Mouse (Mus musculus): ENCODE measurements at regions not wholly inside any gene's neighbourhood (a gene's known extent, or its start where the extent isn't known, plus 50 kb on each side); places are given as distances from the start of the nearest gene placed in this dataset.
"Not testable (repeated sequence)": the region's sequence is repeated elsewhere in the genome, so short reads cannot be mapped to it uniquely, and the experiment has no call there.

GRCm38 (mm10) chr2:53488301-53488700 is 296.8 kb downstream of the Arl6ip6 start:
- no peak for DNase-seq (ENCODE audit: low spot score)
- Histone ChIP-seq H3K9me3 (no peaks in the 10 kb centered on the region), H3K27me3 (replicated peaks; ENCODE audit: low read depth, poor library complexity, severe bottlenecking) (no peaks in the 10 kb centered on the region), H3K4me3 (no peak overlapping the region), H3K4me1 (no peaks in the 10 kb centered on the region), H3K27ac (replicated peaks) (no peak overlapping the region), H3K36me3 (replicated peaks) (no peaks in the 10 kb centered on the region)
- WGBS: 83% methylated on average over 1 of the region's 1 CpGs

DNA sequence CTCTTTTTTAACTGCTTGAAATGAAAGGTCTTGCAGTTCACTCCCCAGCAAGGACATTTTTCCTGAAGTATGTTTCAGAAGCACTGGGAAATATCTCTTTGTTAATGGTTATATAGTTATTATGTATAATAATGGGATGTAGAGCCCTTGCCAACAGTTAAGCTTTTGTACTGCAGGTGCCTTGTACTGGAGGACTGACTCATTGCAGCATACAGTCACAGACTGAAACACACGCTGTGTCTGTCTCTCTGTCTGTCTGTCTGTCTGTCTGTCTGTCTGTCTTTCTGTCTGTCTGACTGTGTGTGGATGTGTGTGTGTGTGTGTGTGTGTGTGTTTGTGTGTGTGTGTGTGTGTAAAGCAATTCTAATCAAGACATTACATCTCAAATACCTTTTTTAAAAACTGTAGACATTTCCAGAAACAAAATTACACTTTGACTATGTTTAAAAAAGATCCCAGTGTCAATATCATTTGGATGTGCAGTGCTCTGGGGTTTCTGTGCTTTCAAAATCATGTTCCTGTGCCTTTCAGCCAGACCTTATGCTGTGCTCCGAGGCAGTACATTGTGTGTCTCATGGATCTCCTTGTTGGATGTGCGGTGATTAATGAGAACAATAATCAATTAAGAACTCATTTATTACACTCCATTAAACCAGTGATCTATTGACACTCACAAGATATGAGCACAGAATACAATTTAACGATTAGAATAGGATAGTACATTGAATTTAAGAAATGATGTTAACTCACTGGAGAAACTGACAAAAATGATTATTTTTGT is 299.5 kb downstream of the Arl6ip6 start:
- no peaks in the 10 kb centered on the region for H3K36me3 ChIP-seq (replicated peaks)
- DNase-seq (ENCODE audit: low spot score): no peak
- H3K9me3 ChIP-seq: no peaks in the 10 kb centered on the region
- H3K27ac ChIP-seq (replicated peaks): no peak overlapping the region
- H3K27me3 ChIP-seq (replicated peaks; ENCODE audit: low read depth, poor library complexity, severe bottlenecking): no peaks in the 10 kb centered on the region
- no peaks in the 10 kb centered on the region for H3K4me1 ChIP-seq
- no peak overlapping the region for H3K4me3 ChIP-seq
- 81% methylated on average over 4 of the region's 4 CpGs for WGBS

GRCm38 (mm10) chr2:53492788-53493187 is 301.3 kb downstream of the Arl6ip6 start:
- no peaks in the 10 kb centered on the region for H3K9me3 ChIP-seq
- no peaks in the 10 kb centered on the region for H3K4me1 ChIP-seq
- WGBS: 84% methylated on average over 2 of the region's 2 CpGs
- DNase-seq (ENCODE audit: low spot score): no peak
- H3K27ac ChIP-seq (replicated peaks): no peak overlapping the region
- H3K36me3 ChIP-seq (replicated peaks): no peaks in the 10 kb centered on the region
- H3K4me3 ChIP-seq: no peak overlapping the region
- no peaks in the 10 kb centered on the region for H3K27me3 ChIP-seq (replicated peaks; ENCODE audit: low read depth, poor library complexity, severe bottlenecking)

DNA sequence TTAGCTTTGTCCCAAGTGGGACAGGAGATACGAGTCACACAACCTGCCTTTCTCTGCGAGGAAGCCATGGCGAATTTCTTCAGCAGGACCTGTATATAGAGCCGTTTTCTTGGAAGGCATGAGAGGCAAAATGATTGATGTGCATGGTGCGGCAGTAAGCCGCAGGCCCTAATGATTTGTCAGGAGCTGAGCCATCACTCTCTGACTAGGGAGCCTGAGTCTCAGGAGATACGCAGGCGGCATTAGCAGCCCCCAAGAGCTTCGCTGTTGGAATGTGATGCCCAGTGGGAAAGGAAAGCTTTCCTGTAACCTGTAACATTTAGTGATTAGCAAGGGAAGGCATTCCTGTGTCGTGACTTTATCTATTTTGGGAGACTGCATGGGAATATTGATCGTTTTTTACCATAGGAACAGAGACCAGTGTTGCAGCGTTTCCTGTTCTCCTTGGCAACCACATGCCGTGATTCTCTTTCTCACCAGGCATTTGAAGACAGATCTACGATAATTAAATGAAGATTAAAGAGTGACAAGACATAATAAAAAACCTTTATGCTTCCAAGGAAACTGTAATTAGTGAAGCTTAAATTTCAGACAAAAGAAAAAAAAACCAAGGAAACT is 310.2 kb downstream of the Arl6ip6 start:
- Histone ChIP-seq H3K9me3 (no peaks in the 10 kb centered on the region), H3K27me3 (replicated peaks; ENCODE audit: low read depth, poor library complexity, severe bottlenecking) (no peaks in the 10 kb centered on the region), H3K27ac (replicated peaks) (no peak overlapping the region), H3K4me1 (0 out of 2 replicates have a peak, but pooled peaks cover 3% of the 10 kb centered on the region), H3K4me3 (no peak overlapping the region), H3K36me3 (replicated peaks) (no peaks in the 10 kb centered on the region)
- DNase-seq (ENCODE audit: low spot score): no peak
- WGBS: 56% methylated on average over 14 of the region's 14 CpGs

GRCm38 (mm10) chr2:53502275-53502667 is 310.7 kb downstream of the Arl6ip6 start:
- Histone ChIP-seq H3K4me1 (0 out of 2 replicates have a peak, but pooled peaks cover 3% of the 10 kb centered on the region), H3K9me3 (no peaks in the 10 kb centered on the region), H3K4me3 (no peak overlapping the region), H3K36me3 (replicated peaks) (no peaks in the 10 kb centered on the region), H3K27me3 (replicated peaks; ENCODE audit: low read depth, poor library complexity, severe bottlenecking) (no peaks in the 10 kb centered on the region), H3K27ac (replicated peaks) (no peak overlapping the region)
- no peak for DNase-seq (ENCODE audit: low spot score)
- WGBS: 79% methylated on average over 4 of the region's 4 CpGs

DNA sequence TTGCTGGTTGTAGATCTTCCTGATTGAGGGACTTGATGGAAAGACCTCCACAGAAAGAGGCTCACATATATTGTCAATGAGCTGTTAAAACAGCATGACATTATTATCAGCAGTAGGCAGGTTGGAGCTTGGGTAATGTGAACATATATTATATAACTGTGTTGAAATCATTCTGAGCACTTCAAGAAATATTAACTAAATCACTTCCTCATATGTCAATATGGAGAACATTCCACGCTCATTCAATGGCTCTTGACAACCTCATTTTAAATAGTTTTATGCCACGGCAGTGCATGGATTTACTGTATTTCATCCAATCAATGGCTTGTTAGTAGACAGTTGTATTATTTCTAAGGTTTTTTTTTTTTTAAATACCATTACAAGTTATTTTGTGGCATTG is 350.6 kb downstream of the Arl6ip6 start:
- no peak overlapping the region for H3K4me3 ChIP-seq
- no peak for DNase-seq (ENCODE audit: low spot score)
- H3K36me3 ChIP-seq (replicated peaks): no peaks in the 10 kb centered on the region
- H3K9me3 ChIP-seq: no peaks in the 10 kb centered on the region; the same call in 1 of the 2 replicates
- 95% methylated on average over 2 of the region's 2 CpGs for WGBS
- no peak overlapping the region for H3K27ac ChIP-seq (replicated peaks)
- H3K27me3 ChIP-seq (replicated peaks; ENCODE audit: low read depth, poor library complexity, severe bottlenecking): no peaks in the 10 kb centered on the region
- no peaks in the 10 kb centered on the region for H3K4me1 ChIP-seq

GRCm38 (mm10) chr2:53574007-53574406 is 382.5 kb downstream of the Arl6ip6 start:
- H3K4me1 ChIP-seq: no peaks in the 10 kb centered on the region
- 74% methylated on average over 1 of the region's 1 CpGs for WGBS
- H3K36me3 ChIP-seq (replicated peaks): no peaks in the 10 kb centered on the region
- no peak for DNase-seq (ENCODE audit: low spot score)
- H3K27ac ChIP-seq (replicated peaks): no peak overlapping the region
- no peak overlapping the region for H3K4me3 ChIP-seq
- H3K27me3 ChIP-seq (replicated peaks; ENCODE audit: low read depth, poor library complexity, severe bottlenecking): no peaks in the 10 kb centered on the region
- H3K9me3 ChIP-seq: no peaks in the 10 kb centered on the region

GRCm38 (mm10) chr2:53605829-53606228 is 414.3 kb downstream of the Arl6ip6 start:
- no peak overlapping the region for H3K4me3 ChIP-seq
- no peaks in the 10 kb centered on the region for H3K27me3 ChIP-seq (replicated peaks; ENCODE audit: low read depth, poor library complexity, severe bottlenecking)
- no peaks in the 10 kb centered on the region for H3K9me3 ChIP-seq
- no peak for DNase-seq (ENCODE audit: low spot score)
- H3K36me3 ChIP-seq (replicated peaks): no peaks in the 10 kb centered on the region
- no peaks in the 10 kb centered on the region for H3K4me1 ChIP-seq
- whole genome bisulfite sequencing: 89% methylated on average over 2 of the region's 2 CpGs
- H3K27ac ChIP-seq (replicated peaks): no peak overlapping the region

GRCm38 (mm10) chr2:53619681-53620080 is 428.2 kb downstream of the Arl6ip6 start:
- H3K27me3 ChIP-seq (replicated peaks; ENCODE audit: low read depth, poor library complexity, severe bottlenecking): no peaks in the 10 kb centered on the region
- H3K9me3 ChIP-seq: no peaks in the 10 kb centered on the region
- no peaks in the 10 kb centered on the region for H3K4me1 ChIP-seq
- no peak overlapping the region for H3K27ac ChIP-seq (replicated peaks)
- no peak for DNase-seq (ENCODE audit: low spot score)
- 87% methylated on average over 3 of the region's 3 CpGs for WGBS
- no peaks in the 10 kb centered on the region for H3K36me3 ChIP-seq (replicated peaks)
- no peak overlapping the region for H3K4me3 ChIP-seq

GRCm38 (mm10) chr2:53632816-53633474 is 441.4 kb downstream of the Arl6ip6 start:
- not testable (repeated sequence) for H3K27ac ChIP-seq (replicated peaks); H3K9me3 ChIP-seq; H3K27me3 ChIP-seq (replicated peaks; ENCODE audit: low read depth, poor library complexity, severe bottlenecking); H3K4me3 ChIP-seq; H3K36me3 ChIP-seq (replicated peaks); DNase-seq (ENCODE audit: low spot score); H3K4me1 ChIP-seq
- WGBS: 57% methylated on average over 19 of the region's 19 CpGs

- no peaks in the 10 kb centered on the region for H3K4me1 ChIP-seq
- H3K9me3 ChIP-seq: no peaks in the 10 kb centered on the region
- no peak overlapping the region for H3K27ac ChIP-seq (replicated peaks)
- H3K4me3 ChIP-seq: no peak overlapping the region
- H3K27me3 ChIP-seq (replicated peaks; ENCODE audit: low read depth, poor library complexity, severe bottlenecking): no peaks in the 10 kb centered on the region
- no peaks in the 10 kb centered on the region for H3K36me3 ChIP-seq (replicated peaks)
- 72% methylated on average over 6 of the region's 6 CpGs for WGBS
- DNase-seq (ENCODE audit: low spot score): no peak
Observed at GRCm38 (mm10) chr2:53668599-53669372, 416.6 kb downstream of the Rprm start.

- H3K4me3 ChIP-seq: no peak overlapping the region
- H3K4me1 ChIP-seq: no peaks in the 10 kb centered on the region
- H3K36me3 ChIP-seq (replicated peaks): no peaks in the 10 kb centered on the region
- no peak for DNase-seq (ENCODE audit: low spot score)
- 86% methylated on average over 5 of the region's 5 CpGs for WGBS
- no peaks in the 10 kb centered on the region for H3K27me3 ChIP-seq (replicated peaks; ENCODE audit: low read depth, poor library complexity, severe bottlenecking)
- no peak overlapping the region for H3K27ac ChIP-seq (replicated peaks)
- no peaks in the 10 kb centered on the region for H3K9me3 ChIP-seq
Observed at GRCm38 (mm10) chr2:53680350-53681011, 404.9 kb downstream of the Rprm start.
